Mouse (Mus musculus) myocyte (in vitro differentiated cells): ENCODE data around the gene Laptm5. TPM values are rescaled to one million over a fixed set of nuclear protein-coding genes. Genes with fewer than 3 reads are reported as not detected.

ENCODE experiments used
- H3K27me3 ChIP-seq: one replicate; pipeline ENCODE4 v1.6.1; 2011; ENCODE audit not compliant: control insufficient read depth, insufficient read depth, insufficient read length
- H3K36me3 ChIP-seq: one replicate; pipeline ENCODE4 v1.6.1; 2011; ENCODE audit not compliant: control insufficient read depth, insufficient read depth
- H3K4me2 ChIP-seq: one replicate; pipeline ENCODE4 v1.6.1; 2011; ENCODE audit warnings: low read depth, control low read depth
- H3K4me3 ChIP-seq: one replicate; pipeline ENCODE4 v1.5.1; 2011; ENCODE audit warnings: mild to moderate bottlenecking, control low read depth, moderate library complexity
- H3K79me2 ChIP-seq: one replicate; pipeline ENCODE4 v1.6.1; 2011; ENCODE audit not compliant: control insufficient read depth, insufficient read depth
- H3ac ChIP-seq: one replicate; pipeline ENCODE4 v1.6.1; 2011; ENCODE audit not compliant: control insufficient read depth, insufficient read length
- CEBPB ChIP-seq: IDR thresholded peaks from 2 replicates; pipeline ENCODE4 v1.6.1; 2011; ENCODE audit warnings: mild to moderate bottlenecking, moderate library complexity; ENCODE audit not compliant: poor library complexity, insufficient read depth, severe bottlenecking
- E2F4 ChIP-seq: IDR thresholded peaks from one replicate; pipeline ENCODE4 v1.6.1; 2011; ENCODE audit warnings: mild to moderate bottlenecking, control low read depth, moderate library complexity; ENCODE audit not compliant: insufficient read depth
- MAX ChIP-seq: IDR thresholded peaks from one replicate; pipeline ENCODE4 v1.6.1; 2011; ENCODE audit warnings: low read depth, mild to moderate bottlenecking, control low read depth
- MYOD1 ChIP-seq, 3 experiments: IDR thresholded peaks; one replicate each; pipeline ENCODE4 v1.6.1; 2011; ENCODE audit warnings: control low read depth in 2 of 3, low read depth in 2 of 3, mild to moderate bottlenecking in 2 of 3, moderate library complexity in 1 of 3; ENCODE audit not compliant: insufficient read length in 2 of 3, control insufficient read depth in 1 of 3
- MYOG ChIP-seq, 3 experiments: IDR thresholded peaks; one replicate each; pipeline ENCODE4 v1.6.1; 2011; ENCODE audit warnings: control low read depth in 2 of 3, low read depth in 2 of 3, mild to moderate bottlenecking in 2 of 3; ENCODE audit not compliant: insufficient read length in 2 of 3, control insufficient read depth in 1 of 3, insufficient read depth in 1 of 3
- POLR2A ChIP-seq: IDR thresholded peaks from one replicate; pipeline ENCODE4 v1.6.1; 2011; ENCODE audit warnings: low read depth, mild to moderate bottlenecking, control low read depth, moderate library complexity; ENCODE audit not compliant: insufficient read length
- POLR2AphosphoS2 ChIP-seq: IDR thresholded peaks from one replicate; pipeline ENCODE4 v1.6.1; 2011; ENCODE audit warnings: low read depth, control low read depth; ENCODE audit not compliant: insufficient read length
- REST ChIP-seq: IDR thresholded peaks from one replicate; pipeline ENCODE4 v1.6.1; 2011; ENCODE audit warnings: mild to moderate bottlenecking, control low read depth, moderate library complexity; ENCODE audit not compliant: insufficient read depth, insufficient read length
- SRF ChIP-seq: IDR thresholded peaks from one replicate; pipeline ENCODE4 v1.6.1; 2011; ENCODE audit warnings: low read depth; ENCODE audit not compliant: control insufficient read depth, insufficient read length
- TCF12 ChIP-seq: IDR thresholded peaks from one replicate; pipeline ENCODE4 v1.6.1; 2011; ENCODE audit warnings: mild to moderate bottlenecking, control low read depth; ENCODE audit not compliant: poor library complexity, insufficient read depth, severe bottlenecking
- TCF3 ChIP-seq: IDR thresholded peaks from one replicate; pipeline ENCODE4 v1.6.1; 2011; ENCODE audit warnings: low read depth, control low read depth; ENCODE audit not compliant: insufficient read length
- USF1 ChIP-seq: IDR thresholded peaks from one replicate; pipeline ENCODE4 v1.6.1; 2011; ENCODE audit warnings: low read depth, mild to moderate bottlenecking, control low read depth, moderate library complexity
- polyA plus RNA-seq: library from polyadenylated mRNA; unstranded; fragments of >200 nt; fragmentation: generic; extraction: Trizol; gene quantifications from one replicate; pipeline ENCODE4 v1.2.1, GENCODE M21; 2012; ENCODE audit warnings: missing spikeins

Laptm5 gene
- polyA plus RNA-seq, 1 experiment, result 0.06 TPM

DNA sequence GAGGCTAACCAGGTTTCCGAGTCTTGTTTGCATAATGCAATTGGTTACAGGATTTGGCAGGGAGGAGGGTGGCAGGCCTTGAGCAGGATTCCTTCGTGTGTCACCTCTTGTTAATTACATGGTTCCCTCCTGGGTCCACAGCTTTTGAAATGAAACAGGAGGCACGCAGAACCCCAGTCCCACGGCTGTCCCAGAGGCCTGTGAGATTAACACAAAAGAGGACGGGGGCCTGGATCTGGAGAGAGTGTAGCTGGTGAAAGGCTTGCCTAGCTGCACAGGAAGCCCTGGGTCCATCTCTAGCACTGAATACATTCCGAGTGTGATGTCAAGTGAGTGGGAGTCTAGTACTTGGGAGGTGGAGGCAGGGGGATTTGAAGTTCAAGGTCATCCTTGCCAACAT is 46.8 kb downstream of the Laptm5 start:
- H3K4me3 ChIP-seq, result no peak overlapping the region
- no peak for TF ChIP-seq TCF3
- no peak for TF ChIP-seq MAX
- no peak for TF ChIP-seq POLR2AphosphoS2
- TF ChIP-seq USF1, result no peak
- no peak for TF ChIP-seq CEBPB
- no peak for TF ChIP-seq MYOD1 (IDR thresholded peaks at IDR 0.05; ENCODE audit: control insufficient read depth in 1 of 3, insufficient read length in 2 of 3, low read depth in 2 of 3)
- no peak for TF ChIP-seq REST
- no peak for TF ChIP-seq MYOG (IDR thresholded peaks at IDR 0.05; ENCODE audit: control insufficient read depth in 1 of 3, insufficient read depth in 1 of 3, insufficient read length in 2 of 3, low read depth in 2 of 3)
- TF ChIP-seq E2F4, result no peak
- no peak for TF ChIP-seq POLR2A
- no peak for TF ChIP-seq SRF
- TF ChIP-seq TCF12, result no peak
- no peak overlapping the region for H3K4me2 ChIP-seq
- H3K36me3 ChIP-seq, result no peaks in the 10 kb centered on the region
- H3K27me3 ChIP-seq, result peaks cover 52% of the 10 kb centered on the region
- no peaks in the 10 kb centered on the region for H3K79me2 ChIP-seq
- no peak overlapping the region for H3ac ChIP-seq

DNA sequence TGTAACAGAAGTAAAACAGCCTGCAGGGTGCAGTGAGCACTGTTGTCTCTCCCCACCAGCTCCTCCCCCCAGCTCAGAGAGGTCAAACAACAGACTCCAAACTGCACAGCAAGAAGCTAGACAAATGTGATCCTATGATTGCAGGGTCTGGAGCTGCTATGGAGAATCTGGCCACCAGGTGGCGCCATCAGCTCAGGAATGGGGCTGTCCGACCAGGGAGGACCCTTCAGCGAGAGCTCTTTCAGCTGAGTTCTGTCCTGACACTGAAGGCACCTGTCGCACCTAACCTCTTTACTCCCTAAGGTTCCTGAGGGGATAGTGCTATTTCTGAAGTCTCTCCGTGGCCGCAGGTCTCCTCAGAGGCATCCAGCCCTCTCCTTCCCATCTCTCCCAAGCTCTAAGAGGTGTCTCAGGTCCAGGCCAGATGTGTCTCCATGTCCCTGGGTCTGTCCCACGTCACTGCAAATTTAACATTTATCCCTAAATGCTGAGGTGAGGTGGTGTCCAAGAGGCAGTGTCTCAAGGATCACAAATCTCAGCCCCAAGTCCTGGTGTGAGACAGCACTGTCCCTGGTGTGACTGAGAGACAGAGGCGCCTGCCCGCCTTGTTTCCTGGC is 47.3 kb downstream of the Laptm5 start:
- no peak overlapping the region for H3K4me3 ChIP-seq
- H3ac ChIP-seq, result no peak overlapping the region
- H3K79me2 ChIP-seq, result no peaks in the 10 kb centered on the region
- H3K27me3 ChIP-seq, result peaks cover 47% of the 10 kb centered on the region
- TF ChIP-seq POLR2A, result no peak
- no peak for TF ChIP-seq MYOG (IDR thresholded peaks at IDR 0.05; ENCODE audit: control insufficient read depth in 1 of 3, insufficient read depth in 1 of 3, insufficient read length in 2 of 3, low read depth in 2 of 3)
- TF ChIP-seq TCF12, result no peak
- no peak for TF ChIP-seq TCF3
- no peaks in the 10 kb centered on the region for H3K36me3 ChIP-seq
- H3K4me2 ChIP-seq, result no peak overlapping the region

DNA sequence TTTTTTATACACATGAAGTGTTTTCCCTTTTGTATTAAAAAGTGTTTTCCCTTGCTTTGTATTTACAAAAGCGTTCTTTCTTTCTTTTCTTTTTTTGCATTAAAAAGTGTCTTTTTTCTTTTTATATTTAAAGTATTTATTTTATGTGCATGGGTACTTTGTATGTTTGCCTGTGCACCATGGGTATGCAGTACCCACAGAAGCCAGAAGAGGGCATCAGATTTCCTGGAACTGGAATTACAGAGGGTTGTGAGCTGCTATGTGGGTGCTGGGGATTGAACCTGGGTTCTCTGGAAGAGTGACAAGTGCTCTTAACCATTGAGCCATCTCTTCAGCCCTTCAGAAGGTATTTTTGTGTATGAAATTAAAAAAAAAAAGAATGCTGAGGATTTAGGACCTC is 58.4 kb downstream of the Laptm5 start:
- no peak for TF ChIP-seq MAX
- TF ChIP-seq POLR2A, result no peak
- TF ChIP-seq TCF3, result no peak
- TF ChIP-seq E2F4, result no peak
- TF ChIP-seq REST, result no peak
- TF ChIP-seq SRF, result no peak
- TF ChIP-seq USF1, result no peak
- Histone ChIP-seq H3ac (no peak overlapping the region), H3K79me2 (no peaks in the 10 kb centered on the region), H3K4me2 (no peak overlapping the region), H3K27me3 (peaks cover 24% of the 10 kb centered on the region), H3K4me3 (no peak overlapping the region), H3K36me3 (no peaks in the 10 kb centered on the region)

DNA sequence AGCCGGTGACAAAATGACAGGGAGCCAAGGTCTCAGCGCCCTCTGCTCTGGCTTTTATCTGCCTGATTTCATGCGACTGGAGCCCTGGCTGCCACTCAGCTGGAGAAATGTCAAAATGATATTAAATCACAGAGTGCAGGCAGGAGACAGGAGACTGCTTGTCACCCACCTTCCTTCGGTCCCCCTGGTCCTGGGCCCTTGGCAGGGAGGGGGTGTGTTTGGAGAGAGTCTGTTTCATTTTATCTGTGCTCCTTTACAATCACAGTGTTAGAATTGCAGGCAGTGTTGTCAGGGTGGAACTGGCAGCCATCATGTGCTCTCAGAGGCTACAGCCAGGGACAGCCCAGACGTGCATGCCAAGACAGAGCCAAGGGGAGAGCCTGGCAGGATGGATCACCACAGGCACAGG is 59.5 kb downstream of the Laptm5 start:
- Histone ChIP-seq H3K4me2 (no peak overlapping the region), H3K36me3 (no peaks in the 10 kb centered on the region), H3K27me3 (peaks cover 23% of the 10 kb centered on the region), H3K4me3 (no peak overlapping the region), H3K79me2 (no peaks in the 10 kb centered on the region), H3ac (no peak overlapping the region)
- TF ChIP-seq E2F4 (no peak), MYOG (IDR thresholded peaks at IDR 0.05; ENCODE audit: control insufficient read depth in 1 of 3, insufficient read depth in 1 of 3, insufficient read length in 2 of 3, low read depth in 2 of 3) (no peak)

DNA sequence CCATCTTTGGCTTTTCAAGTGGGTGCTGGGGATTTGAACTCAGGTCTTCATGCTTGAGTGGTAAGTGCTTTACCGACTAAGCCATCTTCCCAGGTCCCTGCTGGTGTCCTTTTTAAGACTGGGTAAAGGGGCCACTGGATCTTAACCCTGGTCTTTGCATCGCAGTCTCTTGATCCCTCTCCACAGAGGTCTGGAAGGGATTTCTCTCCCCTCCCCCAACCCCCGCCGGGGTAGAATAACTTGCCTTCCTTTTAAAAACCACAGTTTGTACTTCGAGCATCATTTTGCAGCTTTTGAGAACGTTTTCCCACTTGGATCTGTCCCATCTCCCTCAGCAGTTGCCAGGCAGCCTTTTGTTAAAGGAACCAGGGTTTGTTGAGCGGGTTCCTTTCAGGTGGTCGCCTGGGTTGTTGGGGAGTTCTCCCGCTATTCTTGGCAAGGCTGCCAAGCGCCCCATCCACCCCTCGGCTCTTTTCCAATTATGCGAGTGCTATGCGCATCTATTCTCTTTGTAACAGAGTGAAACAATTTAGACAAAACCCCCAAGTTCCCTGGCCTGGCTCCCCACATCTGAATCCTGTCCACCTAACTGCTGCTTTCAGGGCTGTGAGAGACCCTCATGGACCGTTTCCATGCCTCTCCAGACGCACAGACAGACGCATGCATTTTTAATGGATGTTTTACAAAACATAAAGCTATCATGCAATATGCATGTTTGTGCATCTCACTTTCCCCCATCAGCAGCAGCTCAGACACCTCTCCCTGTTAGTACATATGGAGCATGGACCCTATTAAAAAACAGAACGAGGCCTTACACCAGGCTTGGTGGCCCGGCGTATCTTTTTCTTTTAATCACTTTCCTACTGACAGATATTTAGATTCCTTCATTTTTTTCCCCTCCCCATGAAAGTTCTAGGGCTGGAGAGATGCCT is 60.7 kb downstream of the Laptm5 start:
- TF ChIP-seq MYOD1 (IDR thresholded peaks at IDR 0.05; ENCODE audit: control insufficient read depth in 1 of 3, insufficient read length in 2 of 3, low read depth in 2 of 3), result no peak
- TF ChIP-seq E2F4, result no peak
- TF ChIP-seq TCF3, result no peak
- no peak for TF ChIP-seq MAX
- no peak for TF ChIP-seq USF1
- no peak for TF ChIP-seq CEBPB
- no peak for TF ChIP-seq REST
- no peak for TF ChIP-seq SRF
- no peak for TF ChIP-seq POLR2A
- TF ChIP-seq TCF12, result no peak
- Histone ChIP-seq H3K79me2 (no peaks in the 10 kb centered on the region), H3K4me2 (no peak overlapping the region), H3K36me3 (no peaks in the 10 kb centered on the region), H3K4me3 (no peak overlapping the region), H3K27me3 (peaks cover 34% of the 10 kb centered on the region), H3ac (no peak overlapping the region)
